Mouse (Mus musculus): Measurements from ENCODE around the gene Cep295nl.
"Not testable (repeated sequence)": the region's sequence is repeated elsewhere in the genome, so short reads cannot be mapped to it uniquely, and the experiment has no call there.

The Cep295nl gene

DNA sequence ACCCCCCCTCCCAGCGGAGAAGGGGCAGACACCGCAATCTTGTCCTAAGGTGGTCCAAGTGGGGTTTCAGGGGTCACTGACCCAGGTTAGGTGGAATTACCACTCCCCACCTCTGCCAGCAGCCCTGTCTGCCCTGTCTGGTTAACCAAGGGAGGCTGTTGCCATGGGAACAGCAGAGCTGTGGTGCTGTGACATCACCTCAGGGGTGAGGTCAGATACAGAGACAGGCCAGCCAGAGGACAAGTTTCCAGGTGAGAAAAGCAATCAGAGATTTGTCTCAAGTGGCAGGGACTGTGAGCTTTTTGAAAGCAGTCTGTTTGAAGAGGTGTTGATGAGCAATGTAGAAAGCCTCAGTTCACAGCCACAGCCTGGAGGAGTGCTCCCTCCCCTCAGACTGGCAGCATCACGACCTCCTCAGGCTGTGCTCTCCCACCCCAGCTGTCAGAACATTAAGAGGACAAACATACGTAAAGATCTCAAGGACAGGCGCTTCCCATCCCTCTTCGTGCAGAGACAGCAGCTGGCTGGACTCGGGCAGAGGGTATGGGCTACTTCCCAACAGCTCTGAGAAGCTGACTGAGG, at the start of gene Cep295nl:
Cep295nl (minus strand) TSS at position 101 of the 582 bp plus-strand sequence.
- no peak for DNase-seq

DNA sequence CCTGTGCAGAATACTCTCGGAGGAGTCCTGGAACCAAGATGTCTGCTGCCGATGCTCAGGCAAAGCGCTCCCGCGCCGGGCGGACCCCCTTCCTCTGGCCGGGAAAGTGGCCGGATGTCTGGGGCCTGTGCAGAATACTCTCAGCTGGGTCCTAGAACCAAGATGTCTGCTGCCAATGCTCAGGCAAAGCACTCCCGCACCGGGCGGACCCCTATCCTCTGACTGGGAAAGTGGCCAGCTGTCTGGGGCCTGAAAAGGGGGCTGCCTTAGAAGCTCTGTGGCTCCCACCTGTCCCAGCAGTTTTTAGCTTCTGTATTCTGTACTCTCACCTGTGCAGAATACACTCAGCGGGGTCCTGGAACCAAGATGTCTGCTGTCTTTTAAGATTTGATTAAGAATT, 45.5 kb upstream of the Cep295nl start:
- not testable (repeated sequence) for DNase-seq

DNA sequence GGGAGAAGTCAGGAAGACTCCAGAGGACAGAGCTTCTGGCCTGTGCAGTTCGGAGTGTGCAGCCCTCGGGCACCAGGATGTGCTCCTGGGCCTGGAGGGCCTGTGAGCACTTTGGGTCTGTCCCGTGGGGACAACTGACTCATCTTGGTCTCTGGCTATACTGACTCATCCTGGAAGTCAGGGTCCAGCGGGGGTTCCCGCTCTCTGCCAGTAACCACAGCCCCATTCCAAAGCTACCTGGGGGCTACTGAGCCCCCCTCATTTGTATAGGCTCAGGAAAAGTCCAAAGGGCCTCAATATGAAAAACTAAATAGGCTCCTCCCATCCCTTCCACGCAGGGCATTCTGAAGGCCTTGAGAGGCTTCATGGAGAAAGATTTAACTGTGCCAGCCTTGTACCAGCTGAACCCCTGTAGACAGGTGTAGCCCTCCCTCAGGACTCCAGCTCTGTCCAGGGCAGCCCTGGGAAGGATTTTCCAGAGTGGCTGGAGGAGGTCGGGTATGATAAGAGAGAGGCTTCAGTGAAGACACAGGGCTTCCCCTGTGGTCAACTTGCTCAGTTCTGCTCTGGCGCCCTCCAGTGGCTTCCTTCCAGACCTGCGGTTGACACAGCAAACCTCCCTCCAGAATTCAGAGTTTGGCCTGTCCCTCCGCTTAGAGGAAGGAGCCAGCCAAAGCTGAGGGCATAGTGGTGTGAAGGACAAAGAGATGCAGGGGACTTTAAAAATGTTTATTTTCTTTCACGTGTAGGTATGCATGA, 37.1 kb upstream of the Cep295nl start:
- peak; percentile 79 for DNase-seq

DNA sequence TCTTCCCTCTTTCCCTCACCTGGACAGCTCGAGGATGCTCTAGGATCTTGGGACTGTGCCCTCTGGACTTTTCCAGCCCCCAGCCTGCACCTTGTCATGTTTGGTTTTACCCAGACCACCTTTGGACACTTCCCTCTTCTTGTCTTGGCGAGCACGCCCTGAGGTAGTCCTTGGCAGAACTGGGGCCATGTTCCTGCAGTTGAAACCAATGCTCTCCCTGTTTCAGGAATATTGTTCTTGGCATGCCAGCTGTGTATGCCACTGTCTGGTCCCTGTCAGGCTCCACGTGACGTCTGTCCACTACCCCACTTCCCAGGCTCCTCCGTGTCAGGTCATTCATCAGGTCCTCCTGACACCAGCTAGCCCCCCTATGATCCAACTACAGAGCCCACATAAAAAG, 36.4 kb upstream of the Cep295nl start:
- DNase-seq, result no peak

DNA sequence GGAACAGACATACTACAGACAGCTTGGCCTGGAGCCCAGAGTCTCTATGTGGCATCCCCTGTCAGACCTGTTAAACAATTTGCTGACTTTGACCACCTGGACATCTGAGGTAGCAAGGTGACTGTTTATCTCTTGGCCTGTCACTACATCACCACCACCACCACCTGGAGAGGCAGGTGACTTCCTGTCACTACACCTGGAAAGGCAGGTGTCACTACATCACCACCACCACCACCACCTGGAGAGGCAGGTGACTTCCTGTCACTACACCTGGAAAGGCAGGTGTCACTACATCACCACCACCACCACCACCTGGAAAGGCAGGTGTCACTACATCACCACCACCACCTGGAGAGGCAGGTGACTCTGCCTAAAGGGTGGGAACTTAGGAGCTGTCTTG, 34.0 kb upstream of the Cep295nl start:
- DNase-seq, result not testable (repeated sequence)

DNA sequence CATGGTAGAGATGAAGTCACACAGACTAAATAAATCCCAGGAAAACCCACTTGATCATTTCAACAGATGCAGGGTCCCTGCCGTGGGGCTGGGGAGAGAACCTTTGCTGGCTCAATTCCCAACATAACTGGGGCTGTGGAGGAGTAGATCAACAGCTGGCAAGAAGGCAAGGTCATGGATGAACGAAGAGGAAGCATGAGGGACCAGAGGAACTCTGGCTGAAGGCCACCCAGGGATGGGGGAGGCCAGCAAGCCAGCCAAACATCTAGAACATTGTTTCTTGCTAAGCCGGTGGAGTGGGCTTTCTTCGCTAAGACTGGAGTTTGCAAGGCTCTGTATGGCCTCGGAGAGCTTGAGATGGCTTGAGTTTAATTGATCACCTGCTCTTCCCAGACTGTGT, 33.6 kb upstream of the Cep295nl start:
- no peak for DNase-seq

DNA sequence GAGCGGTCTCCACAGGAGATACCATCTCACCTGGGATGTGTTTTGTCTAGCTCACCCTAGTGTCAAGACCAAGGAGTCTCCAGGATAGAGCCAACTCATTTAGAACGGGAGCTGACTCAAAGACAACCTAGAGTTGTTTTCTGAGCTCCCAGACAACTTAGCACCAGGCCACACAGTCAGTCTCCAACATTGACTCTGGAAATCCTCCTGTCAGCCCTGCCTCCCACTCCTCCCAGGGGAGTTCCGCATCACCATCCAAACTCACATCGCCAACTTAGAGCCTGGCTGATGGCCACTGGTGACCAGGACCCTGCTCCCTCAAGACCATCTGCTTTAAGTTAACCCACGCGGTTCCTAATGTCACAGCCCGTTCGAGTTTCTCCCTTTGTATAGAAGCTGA, 33.2 kb upstream of the Cep295nl start:
- DNase-seq, result no peak

DNA sequence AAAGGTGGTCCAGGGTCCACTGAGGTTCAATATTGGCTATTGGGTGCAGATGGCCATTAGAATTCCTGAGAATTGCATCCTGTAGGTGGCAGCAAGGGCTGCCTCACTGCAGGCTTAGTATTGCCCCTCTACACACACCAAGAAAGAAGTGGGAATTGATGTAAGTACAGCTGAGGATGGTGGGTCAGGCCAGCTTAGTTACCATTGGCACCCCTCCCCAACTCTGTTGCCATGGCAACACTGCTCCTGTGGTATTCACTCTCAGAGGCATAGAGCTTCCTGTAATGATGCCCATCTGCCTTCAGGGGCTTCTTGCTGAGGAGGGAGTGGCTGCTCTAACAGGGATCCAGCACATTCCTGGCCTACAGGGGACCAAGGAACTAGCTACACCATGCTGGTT, 32.7 kb upstream of the Cep295nl start:
- no peak for DNase-seq

DNA sequence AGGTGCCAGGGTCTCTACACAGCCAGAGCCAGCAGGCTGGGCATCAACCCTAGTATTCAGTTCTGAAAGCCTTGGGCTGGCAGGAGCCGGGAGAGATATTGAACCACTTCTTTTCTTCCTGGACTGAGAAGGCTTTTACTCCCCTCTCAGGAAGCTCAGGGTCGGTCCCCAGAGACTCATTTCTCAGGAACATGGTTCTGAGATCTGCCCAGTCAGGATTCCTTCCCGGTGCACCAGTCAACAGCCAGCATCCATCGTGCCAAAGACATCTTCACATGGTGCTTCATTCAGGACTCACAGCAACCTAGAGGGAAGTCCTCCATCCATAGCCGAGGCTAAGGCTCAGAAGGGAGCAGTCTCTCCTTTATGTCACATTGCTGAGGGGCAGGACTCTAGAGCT, 32.2 kb upstream of the Cep295nl start:
- no peak for DNase-seq

DNA sequence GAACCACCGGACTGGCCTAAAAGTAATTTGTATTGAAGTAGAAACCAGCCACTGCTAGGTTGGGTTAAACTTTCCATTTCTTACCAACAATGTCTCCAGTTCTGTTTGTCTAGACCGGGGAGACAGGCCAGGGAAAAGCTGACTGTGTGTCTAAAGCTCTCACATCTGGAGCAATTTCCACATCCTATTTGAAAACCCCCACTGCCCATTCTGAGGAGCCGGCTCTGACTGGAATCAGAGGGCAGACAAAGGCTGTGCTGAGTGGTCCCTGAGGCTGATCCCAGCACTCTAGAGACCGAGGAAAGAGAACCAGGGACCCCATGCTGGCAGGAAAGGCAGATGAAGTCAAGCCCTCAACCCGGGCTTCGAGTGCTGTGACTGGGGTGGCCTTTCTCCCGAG, 30.3 kb upstream of the Cep295nl start:
- DNase-seq, result no peak

DNA sequence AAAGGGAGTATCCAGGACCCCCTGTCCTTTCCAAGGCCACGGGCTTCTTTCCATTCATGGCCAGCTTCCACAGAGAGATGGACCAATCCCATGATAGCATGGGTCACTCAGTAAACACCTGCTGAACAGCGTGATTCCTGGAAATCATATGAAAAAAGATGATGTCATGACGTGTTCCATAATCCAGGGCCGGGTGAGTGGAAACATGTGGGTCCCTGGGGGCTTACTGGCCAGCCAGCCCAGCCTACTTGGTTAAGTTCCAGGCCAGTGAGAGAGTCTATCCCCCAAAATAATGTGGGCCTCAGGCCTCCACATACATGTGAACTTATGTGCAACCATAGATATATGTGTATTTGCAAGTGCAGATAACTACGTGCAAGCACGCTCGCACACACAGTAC, 29.6 kb upstream of the Cep295nl start:
- DNase-seq, result no peak

DNA sequence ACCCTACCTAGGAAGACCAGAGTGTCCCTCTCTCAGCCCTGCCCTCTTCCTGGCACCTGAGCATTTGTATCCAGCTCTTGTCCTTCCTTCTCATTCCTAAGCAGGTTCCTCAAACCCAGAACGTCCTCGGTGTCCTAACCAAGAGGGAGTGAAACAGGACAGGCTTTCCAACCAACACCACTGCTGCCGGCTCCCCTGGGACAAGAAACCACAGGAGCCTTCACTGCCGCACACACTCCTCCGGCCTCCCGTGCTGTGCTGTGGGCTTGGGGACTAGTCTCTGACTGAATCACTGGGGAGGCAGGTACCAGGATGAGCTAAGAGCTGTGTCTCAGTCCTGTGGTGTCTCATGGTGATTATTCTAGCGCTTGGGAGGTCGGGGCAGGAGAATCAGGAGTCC, 27.4 kb upstream of the Cep295nl start:
- no peak for DNase-seq

DNA sequence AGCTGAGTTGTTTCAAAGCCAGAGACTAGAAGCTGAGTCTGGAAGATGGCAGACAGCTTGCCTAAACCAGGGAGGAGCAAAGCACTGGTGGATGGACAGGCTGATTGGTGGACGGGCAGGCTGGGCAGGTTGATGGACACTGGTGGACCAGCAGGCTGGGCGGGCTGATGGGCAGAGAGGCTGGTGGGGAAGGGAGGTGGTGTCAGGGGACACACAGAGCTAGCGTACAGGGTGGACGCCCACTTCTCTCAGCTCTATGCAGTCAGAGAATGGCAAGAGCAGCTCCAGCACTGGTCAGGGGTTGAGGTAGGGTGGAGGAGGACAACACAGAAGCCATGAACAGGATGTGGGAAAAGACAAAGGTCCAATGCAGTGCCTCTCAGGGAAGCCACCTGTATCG, 27.0 kb upstream of the Cep295nl start:
- no peak for DNase-seq

DNA sequence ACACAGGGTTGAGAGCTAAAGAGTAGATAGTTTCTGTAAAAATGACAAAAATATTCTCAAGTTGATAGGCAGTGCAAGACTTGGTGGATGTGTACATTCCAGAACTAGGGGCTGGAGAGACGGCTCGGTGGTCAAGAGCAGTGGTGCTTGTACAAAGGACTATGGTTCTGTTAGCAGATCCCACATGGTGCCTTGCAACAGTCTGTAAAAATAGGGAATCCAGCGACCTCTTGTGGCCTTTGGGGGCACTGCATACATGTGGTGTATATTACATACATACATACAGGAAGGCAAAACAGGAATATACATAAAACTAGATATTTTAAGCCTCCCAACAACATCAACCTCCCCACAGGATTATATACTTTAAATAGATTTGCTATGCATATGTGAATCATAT, 26.0 kb upstream of the Cep295nl start:
- DNase-seq, result no peak

DNA sequence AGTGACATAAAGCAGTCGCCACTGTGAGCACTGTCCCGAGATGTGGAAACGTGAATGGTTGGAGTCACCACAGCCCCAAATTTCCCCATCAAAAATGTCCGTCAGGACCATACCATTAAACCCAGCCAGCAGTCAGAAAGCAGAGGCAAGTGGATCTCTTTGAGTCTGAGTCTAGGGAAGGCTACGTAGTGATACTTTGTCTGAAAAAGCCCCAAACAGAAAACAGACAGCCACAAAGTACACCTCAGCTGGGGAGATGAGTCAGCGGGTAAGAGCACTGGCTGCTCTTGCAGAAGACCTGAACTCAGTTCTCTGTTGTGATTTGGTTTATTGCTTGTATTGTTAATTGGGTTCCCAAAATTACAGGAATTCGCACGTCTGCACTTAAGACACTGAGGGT, 24.3 kb upstream of the Cep295nl start:
- DNase-seq, result no peak

DNA sequence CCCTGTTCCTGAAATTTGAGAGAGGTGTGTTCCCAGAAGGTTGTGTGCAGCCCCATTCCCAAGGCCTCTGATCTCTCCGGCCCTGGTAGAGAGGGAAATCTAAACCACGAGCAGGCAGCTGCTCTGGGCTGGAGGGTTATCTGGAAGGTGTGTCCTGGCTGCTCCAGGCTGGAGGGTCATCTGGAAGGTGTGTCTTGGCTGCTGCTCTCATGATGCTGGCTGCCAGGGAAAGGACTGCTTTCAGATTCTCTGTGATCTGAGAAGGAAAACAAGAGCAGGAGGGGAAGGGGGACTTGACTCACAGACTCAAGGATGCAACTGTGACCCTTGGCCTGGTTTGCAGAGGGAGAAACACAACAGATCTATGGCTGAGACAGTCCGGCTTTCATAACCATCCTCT, 23.8 kb upstream of the Cep295nl start:
- DNase-seq, result no peak

DNA sequence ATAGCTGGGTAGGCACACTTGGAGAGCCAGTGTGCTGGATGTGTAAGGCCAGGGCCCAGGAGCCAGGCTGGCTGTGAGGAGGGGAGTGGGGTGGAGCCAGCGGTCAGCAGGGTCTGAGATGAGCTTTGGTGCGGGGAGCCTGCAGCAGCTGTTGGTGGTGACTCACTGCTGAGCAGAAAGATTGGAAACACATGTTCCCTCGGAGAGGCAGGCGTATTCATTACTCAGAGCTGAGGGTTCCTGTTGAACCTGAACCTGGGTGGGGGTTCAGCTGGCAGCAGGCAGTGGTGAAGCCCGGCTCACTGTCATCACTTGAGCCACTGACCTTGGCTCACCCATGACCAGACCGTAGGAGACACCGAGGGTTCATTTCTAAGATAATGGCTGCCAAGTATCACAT, 22.9 kb upstream of the Cep295nl start:
- DNase-seq, result no peak

DNA sequence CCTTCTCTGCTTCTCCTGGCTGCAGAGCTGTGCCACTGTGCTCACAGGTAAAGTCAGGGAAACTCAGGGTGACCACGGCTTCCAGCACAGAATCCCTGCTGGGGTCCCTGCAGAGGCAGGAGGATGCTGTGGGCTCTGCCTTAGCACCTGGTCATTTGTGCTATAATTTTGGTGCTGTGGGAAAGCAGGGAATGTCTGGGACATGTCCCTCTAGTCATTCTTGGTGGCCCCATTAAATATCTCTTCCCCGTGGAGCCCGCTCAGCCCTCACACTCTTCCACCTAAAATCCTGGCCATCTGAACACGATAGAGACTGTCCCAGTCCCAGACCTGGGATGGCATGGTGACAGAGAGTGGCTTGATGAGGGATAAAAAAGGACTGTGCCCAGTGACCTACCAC, 21.7 kb upstream of the Cep295nl start:
- no peak for DNase-seq

DNA sequence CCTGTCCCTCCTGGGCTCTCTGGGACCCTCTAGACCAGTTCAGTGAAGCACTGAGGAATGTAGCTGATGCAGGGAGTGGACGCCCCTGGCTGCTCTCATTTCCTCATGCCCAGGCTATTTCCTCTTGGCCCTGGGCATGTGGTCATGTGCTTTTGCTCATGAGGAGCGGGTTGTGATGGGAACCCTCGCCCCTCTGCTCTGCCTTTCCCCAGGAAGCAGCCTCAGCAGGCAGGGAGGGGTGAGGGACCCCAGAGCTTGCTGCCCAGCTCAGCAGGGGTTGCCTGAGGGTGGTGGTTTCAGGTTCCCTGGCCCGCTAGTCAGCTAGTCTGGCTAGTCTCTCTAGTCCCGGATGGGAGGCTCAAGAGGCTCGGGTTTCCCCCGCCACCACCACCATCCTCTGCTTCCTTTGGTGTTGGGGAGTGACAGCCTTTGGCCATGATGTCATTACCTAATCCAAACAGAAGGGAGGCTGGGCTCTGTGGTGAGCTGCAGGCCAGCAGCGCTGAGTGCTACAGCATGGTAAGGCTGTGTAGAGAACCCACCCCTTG, 20.7 kb upstream of the Cep295nl start:
- no peak for DNase-seq

DNA sequence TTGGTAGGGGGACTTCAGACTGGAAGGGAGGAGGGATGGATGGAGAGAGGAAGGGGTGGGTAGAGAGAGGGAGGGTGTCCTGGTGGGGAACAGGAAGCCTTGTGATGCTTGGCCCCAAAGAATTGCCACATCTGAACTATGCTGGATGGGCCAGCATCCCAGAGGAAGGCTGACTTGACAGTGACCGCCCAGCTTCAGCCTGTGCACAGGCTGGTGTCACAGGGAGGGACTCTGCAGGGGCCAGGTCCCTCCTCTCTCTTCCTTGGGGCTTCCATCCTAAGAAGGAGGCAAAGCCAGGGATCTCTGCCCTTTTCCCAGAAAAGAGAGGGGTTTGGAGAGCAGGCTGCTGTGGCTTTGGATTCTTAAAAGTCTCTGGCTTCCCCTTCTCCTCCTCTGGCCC, 20.2 kb upstream of the Cep295nl start:
- no peak for DNase-seq

DNA sequence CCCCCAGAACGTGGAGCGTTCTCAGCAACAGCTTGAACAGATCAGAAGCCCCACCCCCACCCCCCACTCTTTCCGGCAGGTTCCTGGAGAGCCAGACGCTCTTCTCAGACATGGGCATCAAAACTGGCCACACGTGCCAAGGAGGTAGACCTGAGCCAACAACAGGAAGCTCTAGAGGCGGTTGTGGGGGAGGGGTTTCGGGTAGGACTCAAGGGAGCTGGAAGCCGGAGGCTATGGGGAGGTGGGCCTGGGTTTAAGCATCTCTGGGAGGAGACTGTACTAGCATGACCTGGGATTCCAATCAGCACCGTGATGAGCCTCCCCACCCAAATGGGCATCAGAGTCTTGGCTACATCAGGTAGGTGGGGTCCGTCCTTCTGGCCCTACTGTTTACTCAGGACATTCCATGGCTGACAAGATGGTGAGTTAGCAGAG, 18.6 kb upstream of the Cep295nl start:
- no peak for DNase-seq

DNA sequence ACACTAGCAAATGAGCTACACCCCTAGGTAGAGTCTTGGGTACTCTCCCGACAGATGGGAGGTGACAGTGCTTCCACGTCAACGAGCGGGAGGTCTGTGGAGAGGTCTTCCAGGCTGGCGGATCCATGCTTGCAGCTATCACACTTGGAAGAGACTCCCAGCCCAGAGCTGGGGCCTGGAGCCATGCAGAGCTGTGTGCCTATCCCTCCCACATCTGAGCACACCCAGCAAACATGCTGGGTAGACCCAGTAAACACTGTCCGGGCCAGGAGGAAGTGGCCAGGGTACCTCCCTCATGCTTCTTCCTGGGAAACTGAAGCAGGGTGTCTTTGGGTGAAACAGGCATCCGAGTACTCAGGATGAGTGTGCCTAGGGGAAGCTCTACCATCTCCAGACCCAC, 18.2 kb upstream of the Cep295nl start:
- no peak for DNase-seq

DNA sequence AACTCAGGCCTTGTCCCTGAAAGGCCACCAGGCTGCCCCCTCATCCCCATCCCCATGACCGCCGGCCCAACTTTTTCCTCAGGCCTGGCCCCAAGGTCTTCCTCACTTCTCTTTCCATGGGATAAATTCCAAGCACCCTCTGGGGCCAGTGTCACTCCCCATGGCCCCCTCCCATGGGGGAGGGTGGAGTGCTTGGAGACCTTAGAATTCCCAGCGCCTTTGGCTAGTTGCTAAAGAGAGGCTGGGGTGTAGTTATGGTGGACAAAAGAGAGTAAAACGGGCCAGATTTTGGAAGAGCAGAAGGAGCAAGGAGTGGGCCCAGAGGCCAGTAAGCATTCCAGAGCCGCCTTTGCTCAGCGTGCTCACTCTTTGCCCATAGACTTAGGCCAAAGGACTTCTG, 13.3 kb upstream of the Cep295nl start, which contains the start of gene Timp2:
Timp2 (minus strand) TSS at position 101 of the 400 bp plus-strand sequence.
- DNase-seq, result no peak

DNA sequence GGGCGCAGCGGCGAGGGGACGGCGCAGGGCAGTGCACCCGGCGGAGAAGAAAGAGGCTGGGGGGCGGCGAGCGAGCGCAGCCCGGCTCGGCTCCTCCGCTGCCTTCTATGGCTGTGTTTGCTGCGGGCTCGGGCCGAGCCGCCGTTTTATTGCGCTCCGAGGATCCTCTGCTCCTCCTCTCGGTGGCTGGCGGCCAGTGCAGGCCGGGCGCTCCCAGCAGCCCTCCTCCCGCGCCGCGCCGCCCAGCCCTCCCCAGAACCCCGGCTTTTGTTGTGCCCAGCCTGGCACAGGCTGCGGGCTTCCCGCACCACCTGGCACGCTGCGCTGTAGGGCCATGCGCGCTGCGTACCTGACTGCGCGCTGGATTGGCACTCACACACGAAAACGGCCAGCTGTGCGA, 12.9 kb upstream of the Cep295nl start:
- DNase-seq, result peak; percentile 82
